Comparison of ENCODE assay signal across 21 mouse cellular contexts in genomic region chr5:107924564-107924963, GRCm38 (mm10). TPM values are rescaled to one million over a fixed set of nuclear protein-coding genes. Genes with fewer than 3 reads are reported as not detected.
DNase-seq lines count a peak whose midpoint lies in the region; ATAC-seq and TF ChIP-seq lines count a peak whose summit lies in the region.
"Had no signal": no experiment of that assay in that cellular context is flagged by ENCODE, and none has a peak within 500 bp of the region (broad histone marks: within the 10 kb centered on the region; RNA-seq: fewer than 3 reads in every experiment).

No protein-coding gene starts in this region.

- H3K9ac ChIP-seq in heart, adult 2 months (ENCODE audit: low read depth, low read length) = no peak overlapping the region
- H3K9ac ChIP-seq in heart, embryonic 11.5 days (ENCODE audit: low read depth, low read length) = no peak overlapping the region
- no peak overlapping the region for H3K9ac ChIP-seq in hindbrain, embryonic 16.5 days (ENCODE audit: low read depth, low read length)
- H3K9ac ChIP-seq: hindbrain, embryonic 15.5 days; liver, postnatal 0 days; neural tube, embryonic 13.5 days had no signal

- peaks cover 2% of the 10 kb centered on the region for H3K4me1 ChIP-seq in heart, adult 2 months (ENCODE audit: control insufficient read depth, insufficient read depth, low read length)
- H3K4me1 ChIP-seq in heart, embryonic 11.5 days (ENCODE audit: control insufficient read depth, insufficient read depth, low read length) = no peaks in the 10 kb centered on the region
- no peaks in the 10 kb centered on the region for H3K4me1 ChIP-seq in hindbrain, embryonic 16.5 days (ENCODE audit: control insufficient read depth, insufficient read depth, low read depth, low read length)
- H3K4me1 ChIP-seq: hindbrain, embryonic 15.5 days; limb, embryonic 10.5 days; neural tube, embryonic 13.5 days had no signal

- H3K27me3 ChIP-seq in heart, adult 2 months (ENCODE audit: control insufficient read depth, insufficient read depth, low read length) = no peaks in the 10 kb centered on the region
- H3K27me3 ChIP-seq in heart, embryonic 11.5 days (ENCODE audit: control insufficient read depth, insufficient read depth, low read length) = no peaks in the 10 kb centered on the region
- H3K27me3 ChIP-seq in hindbrain, embryonic 16.5 days (replicated peaks; ENCODE audit: control insufficient read depth, insufficient read depth, low read length) = no peaks in the 10 kb centered on the region
- H3K27me3 ChIP-seq: hindbrain, embryonic 15.5 days; megakaryocyte, embryonic 14.5 days; neural tube, embryonic 13.5 days had no signal

- H3K4me2 ChIP-seq in heart, embryonic 11.5 days = no peak overlapping the region
- no peak overlapping the region for H3K4me2 ChIP-seq in hindbrain, embryonic 16.5 days (ENCODE audit: low read length)
- H3K4me2 ChIP-seq: hindbrain, embryonic 15.5 days; neural tube, embryonic 13.5 days had no signal

- H3K4me3 ChIP-seq in heart, adult 2 months = peak overlapping the region; percentile 6; the same call in 1 of the 2 replicates
- no peak overlapping the region for H3K4me3 ChIP-seq in heart, embryonic 11.5 days (ENCODE audit: low read depth, low read length)
- no peak overlapping the region for H3K4me3 ChIP-seq in hindbrain, embryonic 16.5 days (ENCODE audit: low read length)
- H3K4me3 ChIP-seq: embryonic facial prominence, embryonic 10.5 days; hindbrain, embryonic 15.5 days; left cerebral cortex, adult 2 months; limb, embryonic 10.5 days; megakaryocyte, embryonic 14.5 days; neural tube, embryonic 13.5 days had no signal

- no peaks in the 10 kb centered on the region for H3K79me2 ChIP-seq in heart, adult 2 months (replicated peaks; ENCODE audit: control insufficient read depth, insufficient read depth, low read length)

- no peaks in the 10 kb centered on the region for H3K9me3 ChIP-seq in heart, embryonic 11.5 days (replicated peaks; ENCODE audit: control insufficient read depth, low read length)
- H3K9me3 ChIP-seq in hindbrain, embryonic 16.5 days (ENCODE audit: control insufficient read depth, low read length) = no peaks in the 10 kb centered on the region
- H3K9me3 ChIP-seq: embryonic facial prominence, embryonic 10.5 days; hindbrain, embryonic 15.5 days; limb, embryonic 10.5 days; megakaryocyte, embryonic 14.5 days; neural tube, embryonic 13.5 days had no signal

- H3K36me3 ChIP-seq in heart, adult 2 months (ENCODE audit: control insufficient read depth, insufficient read depth, low read length) = no peaks in the 10 kb centered on the region
- no peaks in the 10 kb centered on the region for H3K36me3 ChIP-seq in heart, embryonic 11.5 days (ENCODE audit: control insufficient read depth, insufficient read depth, low read length)
- H3K36me3 ChIP-seq in hindbrain, embryonic 16.5 days (ENCODE audit: control insufficient read depth, insufficient read depth, low read length) = no peaks in the 10 kb centered on the region
- H3K36me3 ChIP-seq: embryonic facial prominence, embryonic 10.5 days; hindbrain, embryonic 15.5 days; limb, embryonic 10.5 days; neural tube, embryonic 13.5 days had no signal

- DNase-seq in heart, adult 2 months = peak in 1 of 2 experiments; percentile 32
- peak; percentile 76 for DNase-seq in brain, adult 2 months (ENCODE audit: low read depth, low spot score)
- peak; percentile 67 to 73 for DNase-seq in cerebellum, adult 18-20 months
- peak; percentile 65 to 79 for DNase-seq in cerebellum, postnatal 25 days
- DNase-seq in Muller cell, postnatal 12 days (ENCODE audit: inconsistent ontology term) = no peak
- DNase-seq: adrenal gland, adult 8-10 months; layer of hippocampus, adult 9-11 months; liver, postnatal 0 days; lung, postnatal 14 days; midbrain, embryonic 14.5 days; right cerebral cortex, adult 18-20 months had no signal

- H3K27ac ChIP-seq in heart, adult 2 months = peak overlapping the region; percentile 30; the same call in 1 of the 2 replicates
- H3K27ac ChIP-seq in heart, embryonic 11.5 days (ENCODE audit: low read depth, low read length) = no peak overlapping the region
- no peak overlapping the region for H3K27ac ChIP-seq in hindbrain, embryonic 16.5 days (ENCODE audit: low read depth, low read length)
- H3K27ac ChIP-seq: embryonic facial prominence, embryonic 10.5 days; hindbrain, embryonic 15.5 days; left cerebral cortex, adult 2 months; limb, embryonic 10.5 days; neural tube, embryonic 13.5 days; stomach, postnatal 0 days had no signal

- TF ChIP-seq CTCF in heart, adult 2 months (IDR thresholded peaks at IDR 0.05) = no peak

- intact Hi-C loops in heart, adult 2 months (cut with DNase I) = loop anchor here (5.0 kb wide), 2 partner anchors 163 to 238 kb away; no protein-coding TSS in a partner anchor

- no peak for TF ChIP-seq EP300 in heart, adult 2 months (IDR thresholded peaks at IDR 0.05; ENCODE audit: insufficient read depth, low read depth, low read length)

- TF ChIP-seq POLR2A in heart, adult 2 months (IDR thresholded peaks at IDR 0.05; ENCODE audit: insufficient read depth, low read depth, low read length) = no peak

- ATAC-seq in heart, embryonic 11.5 days (replicated peaks; ENCODE audit: insufficient number of reproducible peaks, low FRiP score, low TSS enrichment) = no peak
- ATAC-seq in hindbrain, embryonic 16.5 days = no peak
- ATAC-seq: intestine, postnatal 0 days; liver, postnatal 0 days had no signal

- WGBS in heart, adult 2 months = 67% methylated on average over 8 of the region's 8 CpGs
- 85% methylated on average over 8 of the region's 8 CpGs for WGBS in heart, embryonic 11.5 days (ENCODE audit: insufficient replicate concordance)
- WGBS in hindbrain, embryonic 16.5 days = 74% methylated on average over 8 of the region's 8 CpGs

RNA-seq across cellular contexts. Expression of gene Rpl5, which starts 24.3 kb away (rescaled TPM):
- total RNA-seq in heart, adult 2 months (2021) = 10 to 100 TPM; 29.2 to 31.4 TPM
- 12.5 and 20.4 TPM in 2 replicates for polyA plus RNA-seq in heart, adult 2 months (2012; rRNA removed)
- polyA plus RNA-seq in heart, embryonic 11.5 days (2014; fragmentation: Nextera tagmentation; extraction: Ambion mirVana) = 55.2 and 69.9 TPM in 2 replicates
- 53.9 and 59.3 TPM in 2 replicates for polyA plus RNA-seq in hindbrain, embryonic 16.5 days (2015; fragmentation: Nextera tagmentation; extraction: Ambion mirVana)

RNA-seq across cellular contexts. Expression of gene Evi5, which starts 49.7 kb away (rescaled TPM):
- 10 to 100 TPM; 20.5 to 21.7 TPM for total RNA-seq in heart, adult 2 months (2021)
- 7.4 and 11.6 TPM in 2 replicates for polyA plus RNA-seq in heart, adult 2 months (2012; rRNA removed)
- 41.0 and 46.7 TPM in 2 replicates for polyA plus RNA-seq in heart, embryonic 11.5 days (2014; fragmentation: Nextera tagmentation; extraction: Ambion mirVana)
- polyA plus RNA-seq in hindbrain, embryonic 16.5 days (2015; fragmentation: Nextera tagmentation; extraction: Ambion mirVana) = 51.7 and 58.7 TPM in 2 replicates
